Mouse (Mus musculus): ENCODE data around the gene Ehhadh.

Ehhadh gene

GRCm38 (mm10) chr16:21735638-21736037, 52.0 kb downstream of the Ehhadh start:
- DNase-seq (ENCODE audit: low read depth, low spot score): no peak

DNA sequence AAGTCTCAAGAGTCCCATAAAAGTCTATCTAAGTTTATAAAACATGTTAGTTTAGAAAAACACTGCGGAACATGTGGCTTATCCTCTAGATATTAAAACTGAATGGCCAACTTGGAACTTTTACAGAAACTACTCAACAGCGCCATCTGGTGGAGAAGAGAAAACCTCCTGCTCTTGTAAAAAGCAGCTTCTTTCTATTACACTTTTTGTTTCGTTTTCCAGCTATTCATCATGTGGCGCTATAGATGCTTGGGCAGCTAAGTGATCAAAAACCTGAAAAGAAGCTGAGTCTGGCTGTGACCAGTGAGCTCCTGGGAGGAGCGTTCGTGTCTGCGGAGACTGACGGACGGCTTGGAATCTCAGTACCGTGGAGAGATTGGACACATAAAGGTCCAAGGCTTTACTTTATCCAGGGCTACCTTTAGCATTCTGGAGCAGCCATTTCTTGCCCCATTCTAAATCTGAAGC, 59.7 kb downstream of the Ehhadh start:
- peak; percentile 90 for DNase-seq (ENCODE audit: low read depth, low spot score)

- no peak for DNase-seq (ENCODE audit: low read depth, low spot score)
Observed at GRCm38 (mm10) chr16:21727421-21727820, 60.2 kb downstream of the Ehhadh start.

DNA sequence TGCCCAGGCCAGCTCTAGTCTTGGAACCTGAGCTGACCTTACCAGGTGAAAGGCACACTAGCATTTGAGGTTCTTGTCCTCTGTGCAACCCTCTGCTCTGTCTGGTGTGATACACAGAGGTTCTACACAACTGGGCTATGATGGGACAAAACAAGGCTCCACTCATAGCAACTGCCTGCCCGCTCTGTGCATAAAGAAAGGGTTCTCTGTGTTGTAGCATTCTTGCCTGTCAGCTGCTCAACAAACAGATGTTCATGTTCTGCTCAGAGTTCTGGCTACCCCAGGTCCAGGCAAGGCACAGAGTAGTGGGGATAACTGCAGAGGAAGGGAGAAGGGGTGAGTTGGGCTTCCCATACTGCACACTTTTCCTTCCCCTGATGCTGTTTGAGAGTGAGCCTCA, 63.3 kb downstream of the Ehhadh start:
- DNase-seq (ENCODE audit: low read depth, low spot score): no peak

DNA sequence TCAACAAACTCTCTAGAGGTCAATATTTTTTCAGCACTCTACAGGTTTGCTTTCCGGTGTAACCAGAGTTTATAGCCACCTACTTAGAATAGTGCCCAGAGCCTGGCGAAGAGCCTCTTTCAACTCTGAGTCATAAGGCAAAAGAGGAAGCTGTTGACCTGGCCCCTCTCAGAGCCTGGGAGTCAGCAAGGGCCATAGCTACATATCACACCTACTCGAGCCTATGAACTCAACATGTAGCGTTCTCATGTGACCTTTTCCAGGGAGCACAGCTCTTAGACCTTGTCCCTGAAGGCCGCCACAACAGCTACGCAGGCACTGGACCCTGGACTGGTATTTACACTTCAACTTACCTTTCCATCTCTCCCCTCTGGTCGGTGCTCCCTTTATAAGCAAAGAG, 67.8 kb downstream of the Ehhadh start:
- DNase-seq (ENCODE audit: low read depth, low spot score): peak; percentile 80

- DNase-seq (ENCODE audit: low read depth, low spot score): no peak
Observed at GRCm38 (mm10) chr16:21714516-21714915, 73.1 kb downstream of the Ehhadh start.
